In genomic region chr3:33918785-33919184, GRCm38 (mm10) we compare ENCODE assay signal across 8 mouse cellular contexts.
DNase-seq lines count a peak whose midpoint lies in the region; ATAC-seq and TF ChIP-seq lines count a peak whose summit lies in the region.

No protein-coding gene starts in this region.

- no peaks in the 10 kb centered on the region for H3K36me3 ChIP-seq in heart, embryonic 10.5 days
- H3K36me3 ChIP-seq in lung, embryonic 14.5 days (ENCODE audit: insufficient read depth) = no peaks in the 10 kb centered on the region

- 8% methylated on average over 10 of the region's 10 CpGs for WGBS in heart, embryonic 10.5 days
- WGBS in lung, embryonic 14.5 days = 6% methylated on average over 10 of the region's 10 CpGs

- no peak overlapping the region for H3K4me3 ChIP-seq in heart, embryonic 10.5 days
- no peak overlapping the region for H3K4me3 ChIP-seq in lung, embryonic 14.5 days (ENCODE audit: low read depth, low read length)

- DNase-seq in CD4-positive, CD25-positive, alpha-beta regulatory T cell, adult 2 months (ENCODE audit: low read depth, low spot score) = peak; percentile 67
- DNase-seq in adrenal gland, postnatal 10 days = peak; percentile 90
- DNase-seq in embryo, embryonic 11.5 days (ENCODE audit: low read depth, low spot score) = peak; percentile 56
- DNase-seq in heart, embryonic 10.5 days (ENCODE audit: low spot score) = peak; percentile 85
- DNase-seq in kidney, postnatal 4 days = peak; percentile 88
- peak; percentile 90 for DNase-seq in lung, embryonic 14.5 days
- peak; percentile 89 for DNase-seq in retina, embryonic 14.5 days (ENCODE audit: low spot score)
- peak; percentile 38 to 46 for DNase-seq in thymus, postnatal 36 days

- no peak overlapping the region for H3K4me2 ChIP-seq in lung, embryonic 14.5 days

- peak; percentile 77 for TF ChIP-seq CTCF in lung, embryonic 14.5 days (IDR thresholded peaks at IDR 0.05; ENCODE audit: low read depth)

- ATAC-seq in lung, embryonic 14.5 days (ENCODE audit: insufficient read depth) = peak; percentile 54

- H3K27me3 ChIP-seq in heart, embryonic 10.5 days (ENCODE audit: insufficient read depth, poor library complexity, severe bottlenecking) = no peaks in the 10 kb centered on the region
- no peaks in the 10 kb centered on the region for H3K27me3 ChIP-seq in lung, embryonic 14.5 days (ENCODE audit: insufficient read depth, low read length)

- no peaks in the 10 kb centered on the region for H3K9me3 ChIP-seq in heart, embryonic 10.5 days
- H3K9me3 ChIP-seq in lung, embryonic 14.5 days (ENCODE audit: low read depth, low read length) = no peaks in the 10 kb centered on the region

- no peak overlapping the region for H3K9ac ChIP-seq in lung, embryonic 14.5 days

- H3K4me1 ChIP-seq in heart, embryonic 10.5 days = no peaks in the 10 kb centered on the region
- no peaks in the 10 kb centered on the region for H3K4me1 ChIP-seq in lung, embryonic 14.5 days (ENCODE audit: insufficient read depth)

- no peak overlapping the region for H3K27ac ChIP-seq in heart, embryonic 10.5 days
- H3K27ac ChIP-seq in lung, embryonic 14.5 days (ENCODE audit: low read depth) = no peak overlapping the region
